Mouse (Mus musculus) neural tube, embryonic 14.5 days (tissue): ENCODE measurements around the gene Lrch4. TPM values are rescaled to one million over a fixed set of nuclear protein-coding genes. Genes with fewer than 3 reads are reported as not detected.

ENCODE experiments used
- ATAC-seq: fragments of 200-750 bp; cut with Nextera tagmentation; 2 replicates; pipeline ENCODE4 v1.8.0; 2017; ENCODE audit warnings: low read depth, mild to moderate bottlenecking, moderate TSS enrichment, moderate library complexity
- H3K27ac ChIP-seq: fragments of 300-500 bp; sonication (generic); 2 replicates; pipeline ENCODE4 v1.5.1; 2014; ENCODE audit warnings: low read depth, mild to moderate bottlenecking, control low read depth, low read length, moderate library complexity, mixed read lengths
- H3K27me3 ChIP-seq: fragments of 300-500 bp; sonication (generic); 2 replicates; pipeline ENCODE4 v1.6.1; 2014; ENCODE audit warnings: low read length; ENCODE audit not compliant: control insufficient read depth, insufficient read depth
- H3K36me3 ChIP-seq: fragments of 300-500 bp; sonication (generic); 2 replicates; pipeline ENCODE4 v1.6.1; 2014; ENCODE audit warnings: low read length, mixed read lengths; ENCODE audit not compliant: control insufficient read depth, insufficient read depth
- H3K4me1 ChIP-seq: fragments of 300-500 bp; sonication (generic); 2 replicates; pipeline ENCODE4 v1.6.1; 2014; ENCODE audit warnings: low read length; ENCODE audit not compliant: control insufficient read depth, insufficient read depth
- H3K4me2 ChIP-seq: fragments of 300-500 bp; sonication (generic); 2 replicates; pipeline ENCODE4 v1.6.1; 2014; ENCODE audit warnings: mild to moderate bottlenecking, low read depth, low read length, control low read depth
- H3K4me3 ChIP-seq: fragments of 300-500 bp; sonication (generic); 2 replicates; pipeline ENCODE4 v1.5.1; 2014; ENCODE audit warnings: low read depth, low read length, control low read depth, mixed read lengths
- H3K9ac ChIP-seq: fragments of 300-500 bp; sonication (generic); replicated peaks from 2 replicates; pipeline ENCODE4 v1.6.1; 2014; ENCODE audit warnings: low read depth, mild to moderate bottlenecking, control low read depth, low read length, mixed read lengths
- H3K9me3 ChIP-seq: fragments of 300-500 bp; sonication (generic); 2 replicates; pipeline ENCODE4 v1.6.1; 2016; ENCODE audit warnings: low read length; ENCODE audit not compliant: control insufficient read depth
- WGBS: fragments of 180-500 bp; shearing (Covaris S2); extraction: QIAGEN DNeasy Blood & Tissue Kit; methylation state at CpG from one replicate; pipeline ENCODE4 v1.1.7; 2014; 5-methylcytosine and 5-hydroxymethylcytosine counted together
- polyA plus RNA-seq: library from polyadenylated mRNA; unstranded; fragments of >200 nt; fragmentation: Nextera tagmentation; extraction: Ambion mirVana; gene quantifications from 2 replicates; pipeline ENCODE4 v1.2.1, GENCODE M21; 2014

Lrch4 gene
- polyA plus RNA-seq: 16.0 and 18.4 TPM in 2 replicates

DNA sequence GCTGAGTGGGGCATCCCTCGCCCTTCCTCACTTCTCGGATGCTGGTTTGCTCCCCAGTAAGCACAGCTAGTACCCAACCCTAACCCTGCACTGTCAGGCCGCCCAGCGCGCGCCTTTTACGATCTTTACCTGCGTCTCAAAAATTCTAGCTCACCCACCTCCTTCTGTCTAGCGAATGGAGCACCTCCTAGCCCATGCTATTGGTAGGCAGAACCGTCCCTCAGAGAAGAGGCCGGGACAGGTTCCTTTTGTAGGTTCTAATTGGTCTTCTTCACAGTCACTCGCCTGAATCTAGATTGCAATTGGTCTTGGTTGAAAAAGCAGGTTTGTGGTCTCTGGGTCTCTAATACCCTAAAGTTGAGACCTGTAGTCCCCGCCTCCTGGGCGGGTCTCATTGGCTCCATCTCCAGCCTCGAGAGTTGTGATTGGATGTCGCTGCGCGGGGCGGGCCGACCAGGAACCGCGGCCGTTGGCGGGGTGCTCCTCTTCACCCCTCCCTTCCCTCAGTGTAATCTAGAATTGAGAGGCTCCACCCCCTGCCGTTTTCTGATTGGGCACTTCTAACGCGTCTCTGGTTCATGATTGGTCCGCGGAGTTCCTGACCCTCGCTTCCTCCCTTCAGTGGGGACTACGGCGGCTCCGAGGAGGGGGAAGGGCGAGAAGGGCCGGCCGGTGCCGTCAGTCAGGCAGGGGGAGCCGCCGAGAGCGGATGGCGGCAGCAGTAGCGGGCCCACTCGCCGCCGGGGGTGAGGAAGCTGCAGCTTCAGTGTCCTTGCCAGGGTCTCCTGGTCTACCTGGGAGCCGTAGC, at the start of gene Lrch4, which contains the start of the genes Fbxo24 and Gm20605:
Gene Lrch4, plus strand, starts transcription at position 624 of the 808 bp plus-strand sequence.
Gene Fbxo24, minus strand, starts transcription at position 505 of the 808 bp plus-strand sequence.
Gene Gm20605, plus strand, starts transcription at position 678 of the 808 bp plus-strand sequence.
- Histone ChIP-seq H3K4me1 (peaks cover 26% of the 10 kb centered on the region), H3K36me3 (0 out of 2 replicates have a peak, but pooled peaks cover under 1% of the 10 kb centered on the region), H3K9me3 (no peaks in the 10 kb centered on the region), H3K27me3 (no peaks in the 10 kb centered on the region), H3K9ac (peak within 1 kb of the TSS; percentile 82), H3K27ac (peak within 1 kb of the TSS; percentile 91), H3K4me2 (peak within 1 kb of the TSS; percentile 91), H3K4me3 (peak within 1 kb of the TSS; percentile 82)
- under 1% methylated on average over 46 of the region's 46 CpGs for WGBS
- peak; percentile 99 for ATAC-seq

DNA sequence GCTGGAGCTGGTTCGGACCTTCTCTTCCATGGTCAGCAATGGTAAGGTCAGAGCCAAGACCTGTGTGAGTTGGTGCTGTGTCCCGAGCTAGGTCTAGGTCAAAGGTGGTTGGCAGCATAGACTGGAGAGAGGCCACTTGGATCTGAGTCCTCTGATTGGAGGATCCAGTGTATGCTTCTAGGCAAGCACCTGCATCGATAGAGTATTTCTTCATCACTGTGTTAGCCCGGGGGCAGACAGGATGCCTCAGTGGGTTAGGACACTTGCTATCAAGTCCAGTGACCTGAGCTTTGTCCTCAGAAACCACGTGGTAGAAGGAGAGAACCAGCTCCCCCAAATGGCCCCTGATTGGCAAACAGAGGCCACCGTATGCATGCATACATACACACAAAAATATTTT, 48.7 kb upstream of the Lrch4 start:
- Histone ChIP-seq H3K4me2 (no peak overlapping the region), H3K27me3 (peaks cover 2% of the 10 kb centered on the region; the same call in 1 of the 2 replicates), H3K27ac (no peak overlapping the region), H3K4me1 (peaks cover 3% of the 10 kb centered on the region; the same call in 1 of the 2 replicates), H3K9me3 (no peaks in the 10 kb centered on the region), H3K36me3 (no peaks in the 10 kb centered on the region), H3K4me3 (no peak overlapping the region), H3K9ac (no peak overlapping the region)
- ATAC-seq: no peak
- 82% methylated on average over 6 of the region's 6 CpGs for WGBS

DNA sequence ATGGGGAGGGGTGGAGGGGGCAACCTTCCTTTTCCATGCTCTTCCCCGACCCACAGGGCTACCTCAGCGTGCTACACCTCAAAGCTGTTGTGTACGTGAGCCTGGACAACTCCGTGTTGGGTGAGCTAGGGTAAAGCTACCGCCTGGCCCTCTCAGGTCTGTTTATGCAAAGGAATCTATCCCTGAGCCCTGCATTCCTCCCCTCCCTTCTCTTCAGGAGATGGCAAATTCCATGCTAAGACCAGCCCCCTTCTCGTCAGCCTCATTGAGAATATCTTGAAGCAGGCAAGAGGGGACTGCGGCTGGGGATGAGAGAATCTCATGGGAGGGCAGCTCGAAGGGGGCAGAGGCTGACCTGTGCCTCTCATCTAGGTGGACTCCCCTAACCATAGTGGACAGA, 46.2 kb upstream of the Lrch4 start:
- no peak overlapping the region for H3K27ac ChIP-seq
- no peaks in the 10 kb centered on the region for H3K36me3 ChIP-seq
- no peaks in the 10 kb centered on the region for H3K9me3 ChIP-seq
- peaks cover 2% of the 10 kb centered on the region; the same call in 1 of the 2 replicates for H3K27me3 ChIP-seq
- peak overlapping the region; percentile 54 for H3K9ac ChIP-seq
- peaks cover 3% of the 10 kb centered on the region; the same call in 1 of the 2 replicates for H3K4me1 ChIP-seq
- no peak overlapping the region for H3K4me3 ChIP-seq
- ATAC-seq: 0 out of 2 replicates have a peak, but pooled peaks have one; percentile 5
- peak overlapping the region; percentile 57; the same call in 1 of the 2 replicates for H3K4me2 ChIP-seq
- WGBS: 39% methylated on average over 8 of the region's 8 CpGs

DNA sequence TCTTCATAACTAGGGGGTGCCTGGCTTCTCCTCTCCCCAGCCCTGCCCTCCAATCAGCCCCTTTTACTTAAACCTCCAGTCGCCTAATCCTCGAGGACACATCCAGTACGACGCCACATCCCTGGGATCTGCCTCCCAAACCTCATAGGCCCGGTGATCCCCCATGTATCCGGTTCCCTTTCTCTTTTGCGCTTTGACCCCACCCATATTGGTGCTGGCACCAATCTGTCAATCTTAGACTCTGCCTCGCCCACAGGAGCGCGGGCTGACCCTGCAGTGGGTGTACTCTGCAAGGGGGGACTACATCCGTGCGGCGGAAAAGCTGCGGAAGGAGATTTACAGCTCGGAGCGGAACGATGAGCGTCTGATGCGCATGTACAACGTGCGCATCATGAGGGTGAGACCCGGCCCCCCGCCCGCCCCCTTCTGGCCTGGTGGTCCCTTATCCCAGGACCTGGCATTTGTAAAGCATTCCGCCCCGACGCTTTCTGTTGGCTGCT, 45.2 kb upstream of the Lrch4 start:
- 17% methylated on average over 27 of the region's 27 CpGs for WGBS
- Histone ChIP-seq H3K4me2 (peak overlapping the region; percentile 57), H3K27me3 (peaks cover 2% of the 10 kb centered on the region; the same call in 1 of the 2 replicates), H3K27ac (peak overlapping the region; percentile 49), H3K9ac (peak overlapping the region; percentile 54), H3K4me1 (peaks cover 3% of the 10 kb centered on the region; the same call in 1 of the 2 replicates), H3K4me3 (peak overlapping the region; percentile 34), H3K9me3 (no peaks in the 10 kb centered on the region), H3K36me3 (no peaks in the 10 kb centered on the region)
- peak; percentile 84 for ATAC-seq

DNA sequence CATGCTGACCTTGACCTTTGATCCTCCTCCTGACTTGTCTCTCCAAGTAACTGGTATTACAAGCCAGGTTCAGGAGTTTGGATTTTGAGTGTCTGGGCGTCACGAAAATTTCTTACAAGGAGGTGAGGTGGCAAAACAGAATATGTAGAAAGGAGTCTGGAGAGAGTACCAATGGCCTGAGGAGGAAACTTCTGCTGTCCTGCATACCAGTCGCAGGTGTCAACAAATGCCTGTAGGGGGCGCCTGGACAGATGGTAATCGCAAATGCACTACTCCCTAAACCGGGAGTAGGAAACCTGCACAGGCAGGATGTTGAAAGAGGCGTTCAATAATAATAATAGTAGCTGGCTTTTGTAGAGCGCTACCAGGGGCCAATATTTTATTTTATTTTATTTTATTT, 43.9 kb upstream of the Lrch4 start:
- WGBS: 31% methylated on average over 8 of the region's 8 CpGs
- no peak overlapping the region for H3K4me2 ChIP-seq
- no peak for ATAC-seq
- no peaks in the 10 kb centered on the region for H3K36me3 ChIP-seq
- H3K27me3 ChIP-seq: peaks cover 2% of the 10 kb centered on the region; the same call in 1 of the 2 replicates
- no peak overlapping the region for H3K4me3 ChIP-seq
- H3K9ac ChIP-seq: no peak overlapping the region
- peaks cover 3% of the 10 kb centered on the region; the same call in 1 of the 2 replicates for H3K4me1 ChIP-seq
- no peak overlapping the region for H3K27ac ChIP-seq
- H3K9me3 ChIP-seq: no peaks in the 10 kb centered on the region

DNA sequence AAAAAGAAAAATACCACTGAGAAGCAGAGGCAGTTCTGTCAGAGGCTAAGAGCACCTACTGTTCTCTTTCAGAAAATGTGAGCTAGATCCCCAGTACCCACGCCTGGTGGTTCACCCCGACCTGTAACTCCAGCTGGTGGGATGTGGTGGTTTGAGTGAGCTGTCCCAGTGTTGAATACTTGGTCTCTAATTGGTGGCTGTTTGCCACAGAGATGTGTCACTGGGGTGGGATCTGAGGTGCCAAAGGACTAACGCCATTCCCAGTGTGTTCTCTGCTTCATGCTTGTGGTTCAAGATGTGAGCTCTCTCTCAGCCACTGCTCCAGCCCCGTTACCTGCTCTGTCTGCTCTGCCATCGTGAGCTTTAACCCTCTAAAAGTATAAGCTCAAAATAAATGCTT, 38.4 kb upstream of the Lrch4 start:
- Histone ChIP-seq H3K4me3 (no peak overlapping the region), H3K27ac (no peak overlapping the region), H3K4me1 (no peaks in the 10 kb centered on the region), H3K36me3 (no peaks in the 10 kb centered on the region), H3K9me3 (no peaks in the 10 kb centered on the region), H3K9ac (no peak overlapping the region), H3K4me2 (no peak overlapping the region), H3K27me3 (no peaks in the 10 kb centered on the region)
- ATAC-seq: no peak
- 78% methylated on average over 5 of the region's 5 CpGs for WGBS

DNA sequence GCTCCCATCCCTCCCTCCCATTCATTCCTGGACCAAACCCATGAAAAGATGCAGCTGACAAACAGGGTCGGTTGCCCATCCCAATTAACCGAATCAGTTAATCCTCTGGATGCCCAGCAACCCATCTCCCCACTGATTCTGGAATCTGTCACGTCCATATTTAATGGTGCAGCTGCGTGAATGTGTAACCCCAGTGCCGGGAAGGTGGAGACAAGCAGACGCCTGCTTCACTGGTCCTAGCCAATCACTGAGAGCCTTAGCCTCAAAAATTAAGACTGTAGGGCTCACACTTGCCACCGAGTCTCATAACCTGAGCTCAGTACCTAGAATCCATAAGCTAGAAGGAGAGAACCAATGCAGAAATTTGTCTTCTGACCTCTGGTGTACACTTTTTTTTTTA, 33.0 kb upstream of the Lrch4 start:
- Histone ChIP-seq H3K9me3 (no peaks in the 10 kb centered on the region), H3K4me3 (no peak overlapping the region), H3K4me2 (no peak overlapping the region), H3K27me3 (no peaks in the 10 kb centered on the region), H3K9ac (no peak overlapping the region), H3K27ac (no peak overlapping the region), H3K36me3 (no peaks in the 10 kb centered on the region), H3K4me1 (peaks cover 10% of the 10 kb centered on the region; the same call in 1 of the 2 replicates)
- 67% methylated on average over 7 of the region's 7 CpGs for WGBS
- ATAC-seq: no peak

DNA sequence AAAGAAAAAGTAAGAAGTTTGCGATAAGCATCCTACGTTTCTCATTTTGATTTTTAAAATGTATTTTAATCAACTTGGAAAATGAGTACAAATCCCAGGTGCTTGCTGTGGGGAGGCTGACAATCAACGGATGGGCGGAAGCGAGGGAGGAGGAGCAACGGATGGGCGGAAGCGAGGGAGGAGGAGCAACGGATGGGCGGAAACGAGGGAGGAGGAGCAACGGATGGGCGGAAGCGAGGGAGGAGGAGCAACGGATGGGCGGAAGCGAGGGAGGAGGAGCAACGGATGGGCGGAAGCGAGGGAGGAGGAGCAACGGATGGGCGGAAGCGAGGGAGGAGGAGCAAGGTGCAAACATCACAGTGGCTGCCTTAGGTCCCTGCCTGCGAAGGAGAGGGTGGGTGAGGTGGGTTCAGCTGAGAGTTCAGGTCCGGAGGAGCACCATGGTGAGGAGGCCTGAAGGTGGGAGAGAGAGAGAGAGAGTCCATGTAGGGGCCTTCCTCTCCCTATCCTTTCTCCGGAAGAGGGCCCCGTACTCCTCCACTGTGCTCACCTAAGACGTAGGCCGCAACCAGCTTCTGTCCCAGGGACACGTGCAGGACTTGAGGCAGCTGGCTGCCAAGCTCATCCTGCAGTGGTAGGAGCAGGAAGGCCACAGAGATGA, 32.2 kb upstream of the Lrch4 start:
- WGBS: 34% methylated on average over 24 of the region's 30 CpGs
- peak overlapping the region; percentile 26; the same call in 1 of the 2 replicates for H3K4me2 ChIP-seq
- H3K27me3 ChIP-seq: no peaks in the 10 kb centered on the region
- H3K27ac ChIP-seq: no peak overlapping the region
- no peaks in the 10 kb centered on the region for H3K9me3 ChIP-seq
- no peaks in the 10 kb centered on the region for H3K36me3 ChIP-seq
- peaks cover 10% of the 10 kb centered on the region; the same call in 1 of the 2 replicates for H3K4me1 ChIP-seq
- no peak overlapping the region for H3K4me3 ChIP-seq
- no peak overlapping the region for H3K9ac ChIP-seq
- ATAC-seq: no peak
